Mouse (Mus musculus) heart, embryonic 12.5 days (tissue): Measurements from ENCODE around the gene Gm20458. TPM values are rescaled to one million over a fixed set of nuclear protein-coding genes. Genes with fewer than 3 reads are reported as not detected.

Experiments
- ATAC-seq: fragments of 200-750 bp; cut with Nextera tagmentation; 2 replicates; pipeline ENCODE4 v1.8.0; 2017; ENCODE audit warnings: moderate TSS enrichment, moderate library complexity; ENCODE audit not compliant: insufficient number of reproducible peaks, low FRiP score
- H3K27ac ChIP-seq: fragments of 300-500 bp; sonication (generic); 2 replicates; pipeline ENCODE4 v1.5.1; 2016; ENCODE audit warnings: mild to moderate bottlenecking, moderate library complexity; ENCODE audit not compliant: poor library complexity, severe bottlenecking
- H3K27me3 ChIP-seq: fragments of 300-500 bp; sonication (generic); replicated peaks from 2 replicates; pipeline ENCODE4 v1.6.1; 2016; ENCODE audit warnings: mild to moderate bottlenecking, moderate library complexity
- H3K36me3 ChIP-seq: fragments of 300-500 bp; sonication (generic); 2 replicates; pipeline ENCODE4 v1.6.1; 2016; ENCODE audit warnings: mild to moderate bottlenecking, moderate library complexity
- H3K4me1 ChIP-seq: fragments of 300-500 bp; sonication (generic); replicated peaks from 2 replicates; pipeline ENCODE4 v1.6.1; 2016; ENCODE audit warnings: mild to moderate bottlenecking
- H3K4me2 ChIP-seq: fragments of 300-500 bp; sonication (generic); 2 replicates; pipeline ENCODE4 v1.6.1; 2016; ENCODE audit warnings: mild to moderate bottlenecking, moderate library complexity
- H3K4me3 ChIP-seq: fragments of 300-500 bp; sonication (generic); 2 replicates; pipeline ENCODE4 v1.5.1; 2016; ENCODE audit warnings: mild to moderate bottlenecking
- H3K9ac ChIP-seq: fragments of 300-500 bp; sonication (generic); 2 replicates; pipeline ENCODE4 v1.6.1; 2016; ENCODE audit warnings: mild to moderate bottlenecking, moderate library complexity
- H3K9me3 ChIP-seq: fragments of 300-500 bp; sonication (generic); replicated peaks from 2 replicates; pipeline ENCODE4 v1.6.1; 2016; ENCODE audit warnings: mild to moderate bottlenecking, moderate library complexity
- WGBS: fragments of 180-500 bp; shearing (Covaris S2); methylation state at CpG from one replicate; pipeline ENCODE4 v1.1.7; 2016; 5-methylcytosine and 5-hydroxymethylcytosine counted together
- polyA plus RNA-seq: library from polyadenylated mRNA; unstranded; fragments of >200 nt; fragmentation: Nextera tagmentation; extraction: Ambion mirVana; gene quantifications from 2 replicates; pipeline ENCODE4 v1.2.1, GENCODE M21; 2016

The Gm20458 gene
- polyA plus RNA-seq = 11.8 and 16.9 TPM in 2 replicates

DNA sequence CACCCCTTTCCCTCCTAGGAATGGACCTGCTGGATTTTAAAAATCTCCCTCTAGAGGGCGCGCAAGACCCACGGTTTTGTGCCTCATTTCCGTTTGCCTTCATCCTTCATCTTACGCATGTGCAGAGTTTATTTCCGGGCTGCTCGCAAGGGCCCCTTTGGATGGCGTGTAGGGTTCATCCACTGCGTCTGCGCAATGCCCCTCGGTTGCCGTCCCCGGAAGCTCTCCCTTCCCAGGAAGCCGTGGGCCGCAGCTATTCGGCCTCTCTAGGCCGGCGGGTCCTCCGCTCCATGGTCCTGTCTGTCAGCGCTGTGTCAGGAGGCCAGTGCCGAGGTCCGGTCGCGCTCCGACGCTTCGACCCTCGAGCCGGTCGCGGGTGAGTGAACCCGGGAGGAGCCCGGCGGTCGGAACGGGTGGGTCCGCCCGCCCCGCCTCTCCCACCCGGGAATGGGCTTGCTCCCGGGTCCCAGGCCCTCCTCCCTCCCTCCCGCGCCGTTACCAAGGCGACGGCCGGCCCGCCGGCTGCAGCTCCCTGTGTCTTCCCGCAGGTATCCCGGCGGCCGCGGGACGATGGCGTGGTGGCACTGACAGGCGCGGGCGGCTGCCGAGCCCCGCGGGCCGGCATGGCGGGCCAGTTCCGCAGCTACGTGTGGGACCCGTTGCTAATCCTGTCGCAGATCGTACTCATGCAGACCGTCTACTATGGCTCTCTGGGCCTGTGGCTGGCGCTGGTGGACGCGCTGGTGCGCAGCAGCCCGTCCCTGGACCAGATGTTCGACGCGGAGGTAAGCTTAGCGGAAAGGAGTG lies at the start of gene Gm20458:
TSS of gene Gm20458 (plus strand) at position 223 of the 807 bp plus-strand sequence.
- Histone ChIP-seq H3K27ac (peak within 1 kb of the TSS; percentile 71), H3K27me3 (no peaks in the 10 kb centered on the region), H3K4me3 (peak within 1 kb of the TSS; percentile 89), H3K4me1 (peaks cover 18% of the 10 kb centered on the region), H3K9me3 (no peaks in the 10 kb centered on the region), H3K9ac (peak within 1 kb of the TSS; percentile 80), H3K36me3 (peaks cover 22% of the 10 kb centered on the region), H3K4me2 (peak within 1 kb of the TSS; percentile 80)
- peak; percentile 97 for ATAC-seq
- under 1% methylated on average over 79 of the region's 79 CpGs for WGBS

DNA sequence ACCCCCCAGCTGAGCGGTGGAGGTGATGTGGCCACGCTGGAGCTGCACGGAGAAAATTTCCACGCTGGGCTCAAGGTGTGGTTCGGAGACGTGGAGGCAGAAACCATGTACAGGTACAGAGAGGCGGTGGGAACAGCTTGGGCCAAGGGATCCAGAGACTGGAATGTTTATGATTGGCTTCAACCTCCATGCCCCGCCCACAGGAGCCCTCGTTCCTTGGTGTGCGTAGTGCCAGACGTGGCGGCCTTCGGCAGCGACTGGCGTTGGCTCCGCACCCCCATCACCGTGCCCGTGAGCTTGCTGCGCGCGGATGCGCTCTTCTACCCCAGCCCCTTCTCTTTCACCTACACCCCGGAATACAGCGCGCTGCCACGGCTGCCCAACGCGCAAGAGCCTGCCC lies 46.6 kb upstream of the Gm20458 start:
- WGBS = 17% methylated on average over 28 of the region's 28 CpGs
- H3K9ac ChIP-seq = no peak overlapping the region
- H3K4me1 ChIP-seq = peaks cover 14% of the 10 kb centered on the region; the same call in 1 of the 2 replicates
- H3K27ac ChIP-seq = no peak overlapping the region
- peak overlapping the region; percentile 64 for H3K4me2 ChIP-seq
- peak overlapping the region; percentile 25 for H3K4me3 ChIP-seq
- no peaks in the 10 kb centered on the region for H3K36me3 ChIP-seq
- 0 out of 2 replicates have a peak, but pooled peaks have one; percentile 15 for ATAC-seq
- peaks cover 3% of the 10 kb centered on the region; the same call in 1 of the 2 replicates for H3K9me3 ChIP-seq
- H3K27me3 ChIP-seq = peaks cover 57% of the 10 kb centered on the region

GRCm38 (mm10) chr2:164414581-164414980 lies 46.2 kb upstream of the Gm20458 start:
- peak overlapping the region; percentile 64 for H3K4me2 ChIP-seq
- no peak overlapping the region for H3K27ac ChIP-seq
- no peaks in the 10 kb centered on the region for H3K36me3 ChIP-seq
- H3K9ac ChIP-seq = no peak overlapping the region
- H3K9me3 ChIP-seq = peaks cover 3% of the 10 kb centered on the region; the same call in 1 of the 2 replicates
- peak overlapping the region; percentile 25 for H3K4me3 ChIP-seq
- no peak for ATAC-seq
- H3K27me3 ChIP-seq = peaks cover 53% of the 10 kb centered on the region
- 60% methylated on average over 10 of the region's 10 CpGs for WGBS
- H3K4me1 ChIP-seq = peaks cover 14% of the 10 kb centered on the region; the same call in 1 of the 2 replicates

- Histone ChIP-seq H3K4me1 (peaks cover 14% of the 10 kb centered on the region; the same call in 1 of the 2 replicates), H3K4me2 (no peak overlapping the region), H3K9me3 (peaks cover 3% of the 10 kb centered on the region; the same call in 1 of the 2 replicates), H3K27ac (no peak overlapping the region), H3K27me3 (peaks cover 34% of the 10 kb centered on the region), H3K36me3 (no peaks in the 10 kb centered on the region), H3K4me3 (no peak overlapping the region), H3K9ac (no peak overlapping the region)
- 2% methylated on average over 2 of the region's 2 CpGs for WGBS
- ATAC-seq = no peak
These were observed 43.6 kb upstream of the Gm20458 start for GRCm38 (mm10) chr2:164417198-164417597.

- no peak overlapping the region for H3K9ac ChIP-seq
- no peak for ATAC-seq
- 35% methylated on average over 3 of the region's 3 CpGs for WGBS
These were observed 42.4 kb upstream of the Gm20458 start for GRCm38 (mm10) chr2:164418308-164418875.

DNA sequence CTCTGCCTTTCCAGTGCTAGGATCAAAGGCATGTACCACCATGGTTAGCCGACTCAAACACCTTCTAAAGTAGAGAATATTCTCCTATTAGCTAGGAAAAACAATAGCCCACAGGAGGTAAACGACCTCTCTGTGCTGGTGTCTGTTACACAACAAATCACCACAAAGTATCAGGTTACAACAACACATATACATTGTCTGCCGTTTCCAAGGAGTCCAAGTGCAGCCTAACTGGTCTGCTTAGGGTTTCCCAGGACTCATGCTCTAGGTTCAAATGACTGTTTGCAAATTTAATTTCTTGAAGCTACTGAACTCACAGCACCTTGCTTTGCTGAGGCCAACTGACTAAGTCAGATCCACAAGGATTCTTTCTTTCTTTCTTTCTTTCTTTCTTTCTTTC lies 41.3 kb upstream of the Gm20458 start:
- 9% methylated on average over 3 of the region's 3 CpGs for WGBS
- Histone ChIP-seq H3K27ac (no peak overlapping the region), H3K4me3 (no peak overlapping the region), H3K4me2 (no peak overlapping the region), H3K36me3 (peaks cover 13% of the 10 kb centered on the region), H3K9ac (no peak overlapping the region), H3K9me3 (no peaks in the 10 kb centered on the region; the same call in 1 of the 2 replicates), H3K27me3 (peaks cover 12% of the 10 kb centered on the region), H3K4me1 (0 out of 2 replicates have a peak, but pooled peaks cover 11% of the 10 kb centered on the region)
- ATAC-seq = no peak

More at GRCm38 (mm10) chr2:164418308-164418875, 42.4 kb upstream of the Gm20458 start:
- Histone ChIP-seq H3K4me3 (no peak overlapping the region), H3K9me3 (no peaks in the 10 kb centered on the region), H3K36me3 (peaks cover 4% of the 10 kb centered on the region; the same call in 1 of the 2 replicates), H3K4me2 (no peak overlapping the region), H3K27ac (no peak overlapping the region), H3K27me3 (peaks cover 23% of the 10 kb centered on the region), H3K4me1 (peaks cover 18% of the 10 kb centered on the region; the same call in 1 of the 2 replicates)

DNA sequence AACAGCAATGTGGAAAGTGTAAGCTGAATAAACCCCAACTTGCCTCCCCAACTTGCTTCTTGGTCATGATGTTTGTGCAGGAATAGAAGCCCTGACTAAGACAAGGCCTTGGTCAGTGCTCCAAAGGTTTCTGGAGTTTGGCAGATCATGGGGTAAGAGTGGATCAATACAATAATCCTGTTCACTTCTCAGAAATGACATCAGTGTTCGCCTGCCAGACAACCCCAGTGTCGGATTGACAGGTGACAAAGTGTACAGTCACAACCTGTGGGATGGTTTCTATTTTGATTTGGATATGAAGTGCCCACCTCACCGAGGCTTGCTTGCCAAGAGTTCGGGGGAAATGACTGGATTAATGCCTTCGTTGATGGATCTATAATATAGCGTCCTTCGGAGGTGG lies 39.5 kb upstream of the Gm20458 start:
- WGBS = 82% methylated on average over 7 of the region's 7 CpGs
- Histone ChIP-seq H3K36me3 (peaks cover 20% of the 10 kb centered on the region), H3K4me3 (no peak overlapping the region), H3K9me3 (no peaks in the 10 kb centered on the region; the same call in 1 of the 2 replicates), H3K4me1 (peaks cover 14% of the 10 kb centered on the region; the same call in 1 of the 2 replicates), H3K27ac (no peak overlapping the region), H3K27me3 (peaks cover 4% of the 10 kb centered on the region; the same call in 1 of the 2 replicates), H3K9ac (no peak overlapping the region), H3K4me2 (no peak overlapping the region)
- no peak for ATAC-seq

- 84% methylated on average over 8 of the region's 8 CpGs for WGBS
- peaks cover 14% of the 10 kb centered on the region; the same call in 1 of the 2 replicates for H3K4me1 ChIP-seq
- no peak overlapping the region for H3K4me3 ChIP-seq
- no peak overlapping the region for H3K27ac ChIP-seq
- H3K27me3 ChIP-seq = peaks cover 4% of the 10 kb centered on the region; the same call in 1 of the 2 replicates
- ATAC-seq = no peak
- no peaks in the 10 kb centered on the region; the same call in 1 of the 2 replicates for H3K9me3 ChIP-seq
- peaks cover 27% of the 10 kb centered on the region for H3K36me3 ChIP-seq
- H3K4me2 ChIP-seq = no peak overlapping the region
- H3K9ac ChIP-seq = no peak overlapping the region
These were observed 38.8 kb upstream of the Gm20458 start for GRCm38 (mm10) chr2:164421979-164422378.

- ATAC-seq = no peak
- Histone ChIP-seq H3K4me2 (no peak overlapping the region), H3K27me3 (peaks cover 4% of the 10 kb centered on the region; the same call in 1 of the 2 replicates), H3K4me3 (no peak overlapping the region), H3K4me1 (peaks cover 14% of the 10 kb centered on the region; the same call in 1 of the 2 replicates), H3K9me3 (no peaks in the 10 kb centered on the region; the same call in 1 of the 2 replicates), H3K27ac (no peak overlapping the region), H3K36me3 (peaks cover 35% of the 10 kb centered on the region), H3K9ac (no peak overlapping the region)
- WGBS = 76% methylated on average over 15 of the region's 15 CpGs
These were observed 37.9 kb upstream of the Gm20458 start for GRCm38 (mm10) chr2:164422675-164423393.

DNA sequence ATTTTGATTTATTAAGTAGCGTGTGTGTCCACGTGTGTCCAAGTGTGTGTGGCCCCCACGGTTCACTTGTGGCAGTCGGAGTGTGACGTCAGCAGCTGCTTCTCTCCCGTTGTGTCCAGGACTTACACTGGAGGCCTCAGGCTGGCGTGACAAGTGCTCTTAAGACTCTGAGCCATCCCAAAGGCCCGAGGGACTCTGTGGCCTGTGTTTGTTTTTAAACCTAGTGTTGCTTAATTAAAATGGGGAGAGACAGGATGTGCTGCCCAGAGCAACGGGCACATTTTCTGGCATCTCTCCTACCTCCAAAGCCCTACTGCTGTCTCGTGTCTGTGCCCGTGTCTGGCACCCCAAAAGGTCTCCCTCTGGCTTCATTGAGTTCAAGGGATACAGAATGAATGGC lies 37.3 kb upstream of the Gm20458 start:
- peaks cover 12% of the 10 kb centered on the region; the same call in 1 of the 2 replicates for H3K4me1 ChIP-seq
- no peak overlapping the region for H3K9ac ChIP-seq
- H3K4me3 ChIP-seq = no peak overlapping the region
- ATAC-seq = no peak
- 84% methylated on average over 11 of the region's 11 CpGs for WGBS
- H3K27me3 ChIP-seq = peaks cover 2% of the 10 kb centered on the region; the same call in 1 of the 2 replicates
- H3K9me3 ChIP-seq = no peaks in the 10 kb centered on the region; the same call in 1 of the 2 replicates
- H3K27ac ChIP-seq = no peak overlapping the region
- H3K36me3 ChIP-seq = peaks cover 41% of the 10 kb centered on the region
- no peak overlapping the region for H3K4me2 ChIP-seq
